Mouse (Mus musculus): ENCODE measurements around the gene Fignl1. TPM values are rescaled to one million over a fixed set of nuclear protein-coding genes. Genes with fewer than 3 reads are reported as not detected.

Fignl1 gene
- total and polyA plus RNA-seq, 3 experiments = 34.2 to 59.9 (median 51.2) TPM

- H3K9me3 ChIP-seq (replicated peaks; ENCODE audit: insufficient read depth, low read length) = no peaks in the 10 kb centered on the region
- H3K36me3 ChIP-seq (ENCODE audit: control insufficient read depth in 1 of 2, insufficient read depth in 2 of 2, low read length in 2 of 2) = no peaks in the 10 kb centered on the region
- H3K27ac ChIP-seq (ENCODE audit: control insufficient read depth, low read depth, low read length) = no peak overlapping the region
- no peak overlapping the region for H3K9ac ChIP-seq (ENCODE audit: control insufficient read depth, low read depth, low read length, poor library complexity, severe bottlenecking)
- TF ChIP-seq ZNF384 (IDR thresholded peaks at IDR 0.05; ENCODE audit: low read depth, low read length) = no peak
- H3K4me1 ChIP-seq (ENCODE audit: control insufficient read depth in 1 of 2, insufficient read depth in 2 of 2, low read length in 2 of 2) = no peaks in the 10 kb centered on the region
- H3K79me2 ChIP-seq (ENCODE audit: control insufficient read depth, insufficient read depth, low read length, poor library complexity) = no peaks in the 10 kb centered on the region
- no peaks in the 10 kb centered on the region for H3K27me3 ChIP-seq (ENCODE audit: control insufficient read depth in 1 of 2, insufficient read depth in 2 of 2, low read length in 2 of 2)
- no peak for DNase-seq (ENCODE audit: low read depth, low spot score)
- H3K4me3 ChIP-seq (ENCODE audit: control insufficient read depth in 1 of 2, insufficient read depth in 1 of 2, low read depth in 2 of 2, low read length in 2 of 2) = no peak overlapping the region
These were observed 31.0 kb downstream of the Fignl1 start for GRCm38 (mm10) chr11:11777796-11778195.

- H3K36me3 ChIP-seq (ENCODE audit: control insufficient read depth in 1 of 2, insufficient read depth in 2 of 2, low read length in 2 of 2) = no peaks in the 10 kb centered on the region
- no peaks in the 10 kb centered on the region for H3K27me3 ChIP-seq (ENCODE audit: control insufficient read depth in 1 of 2, insufficient read depth in 2 of 2, low read length in 2 of 2)
- H3K9ac ChIP-seq (ENCODE audit: control insufficient read depth, low read depth, low read length, poor library complexity, severe bottlenecking) = no peak overlapping the region
- no peaks in the 10 kb centered on the region for H3K4me1 ChIP-seq (ENCODE audit: control insufficient read depth in 1 of 2, insufficient read depth in 2 of 2, low read length in 2 of 2)
- no peak for TF ChIP-seq POLR2AphosphoS2 (IDR thresholded peaks at IDR 0.05; ENCODE audit: low read length)
- no peak for TF ChIP-seq TBP (IDR thresholded peaks at IDR 0.05; ENCODE audit: low read depth, low read length)
- no peak for TF ChIP-seq USF1 (IDR thresholded peaks at IDR 0.05; ENCODE audit: low read depth, low read length)
- no peak for TF ChIP-seq CHD2 (IDR thresholded peaks at IDR 0.05; ENCODE audit: low read length)
- no peak for TF ChIP-seq HCFC1 (IDR thresholded peaks at IDR 0.05; ENCODE audit: low read depth, low read length)
- no peak for TF ChIP-seq GABPA (IDR thresholded peaks at IDR 0.05; ENCODE audit: low read depth, low read length)
- TF ChIP-seq CHD1 (IDR thresholded peaks at IDR 0.05; ENCODE audit: low read depth, low read length) = no peak
- no peak for TF ChIP-seq POLR2AphosphoS5 (IDR thresholded peaks at IDR 0.05; ENCODE audit: borderline replicate concordance, low read depth, low read length)
- no peak overlapping the region for H3K4me3 ChIP-seq (ENCODE audit: control insufficient read depth in 1 of 2, insufficient read depth in 1 of 2, low read depth in 2 of 2, low read length in 2 of 2)
- no peaks in the 10 kb centered on the region for H3K79me2 ChIP-seq (ENCODE audit: control insufficient read depth, insufficient read depth, low read length, poor library complexity)
- H3K9me3 ChIP-seq (replicated peaks; ENCODE audit: insufficient read depth, low read length) = no peaks in the 10 kb centered on the region
- no peak overlapping the region for H3K27ac ChIP-seq (ENCODE audit: control insufficient read depth, low read depth, low read length)
- DNase-seq (ENCODE audit: low read depth, low spot score) = no peak
These were observed 31.5 kb downstream of the Fignl1 start for GRCm38 (mm10) chr11:11777246-11777645.

DNA sequence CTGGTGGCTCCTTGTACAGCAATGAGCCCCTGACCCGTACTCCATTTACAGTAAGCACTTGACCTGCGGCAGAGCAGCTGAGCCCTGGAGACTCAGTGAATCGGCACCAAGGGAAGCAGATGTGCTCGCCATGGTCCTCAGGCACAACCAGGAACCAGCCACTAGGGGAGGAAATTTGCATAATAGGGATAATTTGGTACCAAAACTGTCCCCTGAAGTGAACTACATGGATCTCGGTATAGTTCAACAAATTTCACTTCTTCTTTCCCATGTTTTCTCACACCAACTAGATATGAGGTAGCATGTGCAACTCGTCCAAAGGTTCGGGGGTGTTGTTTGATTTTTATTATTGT, 32.0 kb downstream of the Fignl1 start:
- Histone ChIP-seq H3K9ac (ENCODE audit: control insufficient read depth, low read depth, low read length, poor library complexity, severe bottlenecking) (no peak overlapping the region), H3K9me3 (replicated peaks; ENCODE audit: insufficient read depth, low read length) (no peaks in the 10 kb centered on the region), H3K79me2 (ENCODE audit: control insufficient read depth, insufficient read depth, low read length, poor library complexity) (no peaks in the 10 kb centered on the region), H3K4me1 (ENCODE audit: control insufficient read depth in 1 of 2, insufficient read depth in 2 of 2, low read length in 2 of 2) (no peaks in the 10 kb centered on the region), H3K27ac (ENCODE audit: control insufficient read depth, low read depth, low read length) (no peak overlapping the region), H3K36me3 (ENCODE audit: control insufficient read depth in 1 of 2, insufficient read depth in 2 of 2, low read length in 2 of 2) (no peaks in the 10 kb centered on the region), H3K27me3 (ENCODE audit: control insufficient read depth in 1 of 2, insufficient read depth in 2 of 2, low read length in 2 of 2) (no peaks in the 10 kb centered on the region), H3K4me3 (ENCODE audit: control insufficient read depth in 1 of 2, insufficient read depth in 1 of 2, low read depth in 2 of 2, low read length in 2 of 2) (no peak overlapping the region)
- DNase-seq (ENCODE audit: low read depth, low spot score) = no peak
- TF ChIP-seq MEF2A (IDR thresholded peaks at IDR 0.05; ENCODE audit: extremely low read depth, insufficient replicate concordance, low read depth, low read length, poor library complexity, severe bottlenecking) (no peak), ZC3H11A (IDR thresholded peaks at IDR 0.05; ENCODE audit: low read depth, low read length) (no peak), E2F4 (IDR thresholded peaks at IDR 0.05; ENCODE audit: borderline replicate concordance, low read depth, low read length) (no peak), ZKSCAN1 (IDR thresholded peaks at IDR 0.05; ENCODE audit: low read depth, low read length) (no peak), EP300 (IDR thresholded peaks at IDR 0.05; ENCODE audit: low read depth in 1 of 2, low read length in 2 of 2) (no peak)
